Mouse (Mus musculus) Patski (cell line): ENCODE measurements around the gene Car9. TPM values are rescaled to one million over a fixed set of nuclear protein-coding genes. Genes with fewer than 3 reads are reported as not detected.
"Not testable (repeated sequence)": the region's sequence is repeated elsewhere in the genome, so short reads cannot be mapped to it uniquely, and the experiment has no call there.

Experiments used
- ATAC-seq: fragments of 100-300 bp; one replicate; pipeline ENCODE4 v1.8.0; 2021
- CTCF ChIA-PET: fragments of 350-600 bp; sonication (Branson Sonifier 250); formaldehyde crosslinking; loops from one replicate; lab custom pipeline; 2022; ENCODE audit warnings: inconsistent platforms; lab: Charles Lee
- POLR2A ChIA-PET: fragments of 350-600 bp; sonication (Branson Sonifier 250); formaldehyde crosslinking; loops from one replicate; lab custom pipeline; 2022; ENCODE audit warnings: antibody characterized with exemption, inconsistent platforms; lab: Charles Lee
- DNase-seq: peaks from one replicate; pipeline ENCODE4 v3.0.0-alpha.2; 2011; ENCODE audit warnings: low read depth, low spot score
- H3K27me3 ChIP-seq: fragments of 371-371 bp; one replicate; pipeline ENCODE4 v1.5.1; 2021
- CTCF ChIP-seq: fragments of 100-300 bp; IDR thresholded peaks from one replicate; pipeline ENCODE4 v1.5.1; 2021
- in situ Hi-C: fragments of 300-500 bp; cut with MboI; formaldehyde crosslinking; loops from 3 replicates; pipeline ENCODE4 v1.11.1; 2018; ENCODE audit warnings: low pct_unique_long_range_greater_than_20kb, mixed read lengths
- polyA plus RNA-seq: library from polyadenylated mRNA; unstranded; gene quantifications from one replicate; pipeline ENCODE4 v1.2.3, GENCODE M21; 2021

Gene Car9
- polyA plus RNA-seq, 1 experiment from 2014 or later: not detected

- POLR2A ChIA-PET: no interaction called here
- no peaks in the 10 kb centered on the region for H3K27me3 ChIP-seq
- no peak for ATAC-seq
- peak; percentile 66 for TF ChIP-seq CTCF
- CTCF ChIA-PET: interaction anchor here (0.6 to 2.0 kb wide), 6 partner anchors 11 to 267 kb away, joined by 3 to 6 read pairs (median 4); partner anchors contain the start of gene Ccdc107
- no peak for DNase-seq
- in situ Hi-C loops: loop anchor here (5.0 kb wide), 1 partner anchor 37 kb away; the partner anchor contains the start of gene Tesk1
Measured at GRCm38 (mm10) chr4:43478906-43479832, 27.6 kb upstream of the Car9 start.

GRCm38 (mm10) chr4:43480985-43481384 lies 25.8 kb upstream of the Car9 start:
- CTCF ChIA-PET: no interaction called here
- ATAC-seq (no peak), DNase-seq (no peak)
- POLR2A ChIA-PET: no interaction called here
- TF ChIP-seq CTCF: no peak
- in situ Hi-C loops: no loop called here
- H3K27me3 ChIP-seq: no peaks in the 10 kb centered on the region

- H3K27me3 ChIP-seq: no peaks in the 10 kb centered on the region
- TF ChIP-seq CTCF: no peak
- POLR2A ChIA-PET: interaction anchor here (0.6 kb wide), 1 partner anchor 78 kb away, joined by 4 read pairs; no protein-coding TSS in a partner anchor
- ATAC-seq (no peak), DNase-seq (no peak)
- CTCF ChIA-PET: interaction anchor here (1.2 kb wide), 1 partner anchor 41 kb away, joined by 3 read pairs; no protein-coding TSS in a partner anchor
- in situ Hi-C loops: no loop called here
Measured at GRCm38 (mm10) chr4:43481894-43482456, 24.8 kb upstream of the Car9 start.

- ChIA-PET CTCF (interaction anchor here (1.2 kb wide), 1 partner anchor 41 kb away, joined by 3 read pairs; no protein-coding TSS in a partner anchor), POLR2A (interaction anchor here (0.6 kb wide), 1 partner anchor 77 kb away, joined by 4 read pairs; no protein-coding TSS in a partner anchor)
- no peak for TF ChIP-seq CTCF
- H3K27me3 ChIP-seq: no peaks in the 10 kb centered on the region
- in situ Hi-C loops: no loop called here
- DNase-seq: no peak
- no peak for ATAC-seq
Measured at GRCm38 (mm10) chr4:43482591-43482990, 24.2 kb upstream of the Car9 start.

GRCm38 (mm10) chr4:43483535-43484091 lies 23.2 kb upstream of the Car9 start, which contains the start of gene Sit1:
Gene Sit1 (minus strand): TSS chr4:43483734.
- TF ChIP-seq CTCF: no peak
- H3K27me3 ChIP-seq: no peaks in the 10 kb centered on the region
- POLR2A ChIA-PET: no interaction called here
- CTCF ChIA-PET: no interaction called here
- DNase-seq: no peak
- no peak for ATAC-seq
- in situ Hi-C loops: no loop called here

- ATAC-seq, DNase-seq, in situ Hi-C loops, POLR2A ChIA-PET, H3K27me3 ChIP-seq, CTCF ChIA-PET: not testable (repeated sequence)
Measured at GRCm38 (mm10) chr4:43485666-43486065, 21.1 kb upstream of the Car9 start.

- H3K27me3 ChIP-seq: no peaks in the 10 kb centered on the region
- TF ChIP-seq CTCF: no peak
- ATAC-seq (no peak), DNase-seq (no peak)
- ChIA-PET POLR2A (no interaction called here), CTCF (no interaction called here)
- in situ Hi-C loops: no loop called here
Measured at GRCm38 (mm10) chr4:43489611-43490010, 17.2 kb upstream of the Car9 start.

- no peaks in the 10 kb centered on the region for H3K27me3 ChIP-seq
- ChIA-PET CTCF (interaction anchor here (0.5 kb wide), 1 partner anchor 11 kb away, joined by 3 read pairs; no protein-coding TSS in a partner anchor), POLR2A (no interaction called here)
- no peak for TF ChIP-seq CTCF
- ATAC-seq: no peak
- DNase-seq: no peak
- in situ Hi-C loops: no loop called here
Measured at GRCm38 (mm10) chr4:43490801-43491200, 16.0 kb upstream of the Car9 start.

GRCm38 (mm10) chr4:43492101-43492820 lies 14.5 kb upstream of the Car9 start:
- in situ Hi-C loops: no loop called here
- ChIA-PET CTCF (interaction anchor here (1.2 to 1.8 kb wide), 3 partner anchors 13 to 70 kb away, joined by 3 to 5 read pairs (median 3); partner anchors contain the start of genes Creb3 and Tln1), POLR2A (interaction anchor here (0.6 kb wide), 1 partner anchor 510 kb away, joined by 3 read pairs; no protein-coding TSS in a partner anchor)
- H3K27me3 ChIP-seq: no peaks in the 10 kb centered on the region
- DNase-seq (no peak), ATAC-seq (no peak)
- TF ChIP-seq CTCF: no peak
